8 mouse cellular contexts compared by ENCODE assay signal in the genomic region with DNA sequence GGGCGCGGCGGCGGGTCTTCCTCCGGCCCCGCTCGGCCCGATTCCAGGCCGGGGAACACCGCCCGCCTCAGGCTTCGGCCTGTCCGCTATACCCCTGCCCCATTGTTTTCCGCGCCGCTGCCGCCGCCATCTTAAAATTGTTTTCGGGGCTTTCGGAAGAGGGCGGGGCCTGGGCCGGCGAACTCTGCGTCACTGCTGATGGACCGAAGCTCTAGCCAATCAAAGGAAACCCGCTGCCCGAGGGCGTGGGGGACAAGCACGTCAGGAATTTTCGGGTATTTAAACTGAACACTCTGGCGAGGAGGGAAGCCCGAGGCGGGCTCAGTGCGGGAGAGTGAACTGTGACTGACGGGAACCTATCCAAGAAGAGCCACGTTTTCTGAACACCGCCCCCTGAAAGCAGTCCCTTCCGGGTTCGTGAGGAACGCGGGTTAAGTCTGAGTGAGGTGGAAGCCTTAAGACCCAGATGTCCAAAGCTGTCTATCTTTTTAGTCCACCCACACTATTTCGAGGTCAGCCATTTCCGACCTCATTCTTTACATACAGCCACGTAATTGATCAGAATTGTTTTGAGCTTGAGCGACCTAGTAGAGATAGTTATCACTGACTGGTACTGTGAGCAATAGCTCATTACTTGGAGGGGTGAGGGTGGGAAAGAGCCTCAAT. TPM values are rescaled to one million over a fixed set of nuclear protein-coding genes. Genes with fewer than 3 reads are reported as not detected.
DNase-seq lines count a peak whose midpoint lies in the region; ATAC-seq lines count a peak whose summit lies in the region.

A gene (minus strand): TSS at position 122 of the 666 bp plus-strand sequence.

- peak; percentile 98 for DNase-seq in CD4-positive, CD25-positive, alpha-beta regulatory T cell, adult 2 months (ENCODE audit: low read depth, low spot score)
- peak; percentile 77 for DNase-seq in fat pad, adult 2 months (ENCODE audit: extremely low read depth, low read depth, low spot score)
- DNase-seq in kidney, postnatal 10 days, result peak; percentile 98
- DNase-seq in natural killer cell, adult 2 months (ENCODE audit: low spot score in 2 of 2), result peak; percentile 97 to 98

- H3K27ac ChIP-seq in brown adipose tissue, adult 24 weeks (replicated peaks; ENCODE audit: low read depth, low read length), result peak within 1 kb of the TSS; percentile 86
- H3K27ac ChIP-seq in heart, embryonic 13.5 days (replicated peaks), result peak within 1 kb of the TSS; percentile 99
- H3K27ac ChIP-seq in liver, embryonic 12.5 days, result peak within 1 kb of the TSS; percentile 96
- peak within 1 kb of the TSS; percentile 98 for H3K27ac ChIP-seq in stomach, embryonic 15.5 days

- ATAC-seq in heart, embryonic 13.5 days (ENCODE audit: extremely low read depth, insufficient number of reproducible peaks, low FRiP score, low TSS enrichment), result peak; percentile 93
- peak; percentile 95 for ATAC-seq in liver, embryonic 12.5 days
- ATAC-seq in stomach, embryonic 15.5 days (ENCODE audit: insufficient read depth, low FRiP score, low read depth), result peak; percentile 98

- H3K9ac ChIP-seq in heart, embryonic 13.5 days, result peak within 1 kb of the TSS; percentile 99
- peak within 1 kb of the TSS; percentile 99 for H3K9ac ChIP-seq in liver, embryonic 12.5 days
- peak within 1 kb of the TSS; percentile 100 for H3K9ac ChIP-seq in stomach, embryonic 15.5 days

- H3K36me3 ChIP-seq in heart, embryonic 13.5 days, result peaks cover 56% of the 10 kb centered on the region
- peaks cover 59% of the 10 kb centered on the region for H3K36me3 ChIP-seq in liver, embryonic 12.5 days
- H3K36me3 ChIP-seq in stomach, embryonic 15.5 days, result peaks cover 15% of the 10 kb centered on the region

- H3K9me3 ChIP-seq in heart, embryonic 13.5 days, result no peaks in the 10 kb centered on the region
- no peaks in the 10 kb centered on the region for H3K9me3 ChIP-seq in liver, embryonic 12.5 days (replicated peaks)
- H3K9me3 ChIP-seq in stomach, embryonic 15.5 days, result no peaks in the 10 kb centered on the region

- no peaks in the 10 kb centered on the region for H3K27me3 ChIP-seq in heart, embryonic 13.5 days (replicated peaks)
- no peaks in the 10 kb centered on the region for H3K27me3 ChIP-seq in liver, embryonic 12.5 days (replicated peaks)
- H3K27me3 ChIP-seq in stomach, embryonic 15.5 days (replicated peaks), result no peaks in the 10 kb centered on the region

- peaks cover 9% of the 10 kb centered on the region; the same call in 1 of the 2 replicates for H3K4me1 ChIP-seq in brown adipose tissue, adult 24 weeks (ENCODE audit: control insufficient read depth, insufficient read depth, insufficient read length, low read length)
- H3K4me1 ChIP-seq in heart, embryonic 13.5 days, result peaks cover 39% of the 10 kb centered on the region
- H3K4me1 ChIP-seq in liver, embryonic 12.5 days, result peaks cover 53% of the 10 kb centered on the region
- H3K4me1 ChIP-seq in stomach, embryonic 15.5 days, result peaks cover 5% of the 10 kb centered on the region; the same call in 1 of the 2 replicates

- H3K4me3 ChIP-seq in brown adipose tissue, adult 24 weeks (ENCODE audit: insufficient read depth, low read depth, low read length), result peak within 1 kb of the TSS; percentile 93
- H3K4me3 ChIP-seq in heart, embryonic 13.5 days, result peak within 1 kb of the TSS; percentile 98
- H3K4me3 ChIP-seq in liver, embryonic 12.5 days, result peak within 1 kb of the TSS; percentile 89
- peak within 1 kb of the TSS; percentile 99 for H3K4me3 ChIP-seq in stomach, embryonic 15.5 days (replicated peaks)

- H3K4me2 ChIP-seq in heart, embryonic 13.5 days, result peak within 1 kb of the TSS; percentile 76
- peak within 1 kb of the TSS; percentile 83 for H3K4me2 ChIP-seq in liver, embryonic 12.5 days
- peak within 1 kb of the TSS; percentile 73 for H3K4me2 ChIP-seq in stomach, embryonic 15.5 days

- under 1% methylated on average over 45 of the region's 45 CpGs for WGBS in heart, embryonic 13.5 days
- WGBS in liver, embryonic 12.5 days (ENCODE audit: insufficient replicate concordance), result under 1% methylated on average over 45 of the region's 45 CpGs
- WGBS in stomach, embryonic 15.5 days, result under 1% methylated on average over 45 of the region's 45 CpGs

RNA-seq across cellular contexts. Expression of the gene that starts here (rescaled TPM):
- 3.9 and 5.5 TPM in 2 replicates for polyA plus RNA-seq in brown adipose tissue, adult 24 weeks (2012; ENCODE audit: insufficient read depth, insufficient read length, missing spikeins)
- 2.5 and 2.7 TPM in 2 replicates for polyA plus RNA-seq in heart, embryonic 13.5 days (2015; fragmentation: Nextera tagmentation; extraction: Ambion mirVana)
- 3.2 and 3.3 TPM in 2 replicates for polyA plus RNA-seq in liver, embryonic 12.5 days (2016; fragmentation: Nextera tagmentation; extraction: Ambion mirVana)
- 5.0 and 5.4 TPM in 2 replicates for polyA plus RNA-seq in stomach, embryonic 15.5 days (2015; fragmentation: Nextera tagmentation; extraction: Ambion mirVana)

Comparison
In these comparisons a context has a peak if more than half of its experiments do, and no peak if none do; other contexts are left out.
1. Peak in every context shown above with its lines: DNase-seq, ATAC-seq, H3K4me3 ChIP-seq and H3K27ac ChIP-seq.